Mouse (Mus musculus) CD4-positive helper T cell, adult 2 months (primary cell): ENCODE measurements at regions not wholly inside any gene's neighbourhood (a gene's known extent, or its start where the extent isn't known, plus 50 kb on each side); places are given as distances from the start of the nearest gene placed in this dataset.

Source experiments
- DNase-seq: peaks from one replicate; pipeline ENCODE4 v3.0.0-alpha.2; 2012; ENCODE audit warnings: low read depth, missing footprints, low spot score

- DNase-seq: no peak
Measured at GRCm38 (mm10) chr3:157842872-157843271, 82.0 kb downstream of the Cth start.

- DNase-seq: no peak
Measured at GRCm38 (mm10) chr3:157841164-157841719, 83.6 kb downstream of the Cth start.

- no peak for DNase-seq
Measured at GRCm38 (mm10) chr3:157804307-157804706, 120.6 kb downstream of the Cth start.

GRCm38 (mm10) chr3:157803356-157803755, 121.5 kb downstream of the Cth start:
- DNase-seq: no peak

GRCm38 (mm10) chr3:157787559-157788256, 137.2 kb downstream of the Cth start:
- no peak for DNase-seq

- DNase-seq: no peak
Measured at GRCm38 (mm10) chr3:157781071-157781470, 143.8 kb downstream of the Cth start.

GRCm38 (mm10) chr3:157777779-157778178, 147.1 kb downstream of the Cth start:
- no peak for DNase-seq

- no peak for DNase-seq
Measured at GRCm38 (mm10) chr3:157763487-157764199, 161.2 kb downstream of the Cth start.

- DNase-seq: no peak
Measured at GRCm38 (mm10) chr3:157759856-157760255, 165.0 kb downstream of the Cth start.

- no peak for DNase-seq
Measured at GRCm38 (mm10) chr3:157754826-157755225, 170.1 kb downstream of the Cth start.

GRCm38 (mm10) chr3:157750266-157750665, 174.6 kb downstream of the Cth start:
- DNase-seq: no peak

GRCm38 (mm10) chr3:157748395-157749037, 176.4 kb downstream of the Cth start:
- no peak for DNase-seq

GRCm38 (mm10) chr3:157743000-157743399, 176.3 kb downstream of the Ptger3 start:
- no peak for DNase-seq

- no peak for DNase-seq
Measured at GRCm38 (mm10) chr3:157739628-157740294, 173.1 kb downstream of the Ptger3 start.

- no peak for DNase-seq
Measured at GRCm38 (mm10) chr3:157732136-157732940, 165.6 kb downstream of the Ptger3 start.

- DNase-seq: no peak
Measured at GRCm38 (mm10) chr3:157729711-157730367, 163.1 kb downstream of the Ptger3 start.

GRCm38 (mm10) chr3:157724542-157724941, 157.8 kb downstream of the Ptger3 start:
- no peak for DNase-seq

- no peak for DNase-seq
Measured at GRCm38 (mm10) chr3:157723184-157723583, 156.5 kb downstream of the Ptger3 start.

- peak; percentile 43 for DNase-seq
Measured at GRCm38 (mm10) chr3:157717313-157717921, 150.7 kb downstream of the Ptger3 start.

- DNase-seq: no peak
Measured at GRCm38 (mm10) chr3:157714023-157714422, 147.3 kb downstream of the Ptger3 start.
